In the genomic region with DNA sequence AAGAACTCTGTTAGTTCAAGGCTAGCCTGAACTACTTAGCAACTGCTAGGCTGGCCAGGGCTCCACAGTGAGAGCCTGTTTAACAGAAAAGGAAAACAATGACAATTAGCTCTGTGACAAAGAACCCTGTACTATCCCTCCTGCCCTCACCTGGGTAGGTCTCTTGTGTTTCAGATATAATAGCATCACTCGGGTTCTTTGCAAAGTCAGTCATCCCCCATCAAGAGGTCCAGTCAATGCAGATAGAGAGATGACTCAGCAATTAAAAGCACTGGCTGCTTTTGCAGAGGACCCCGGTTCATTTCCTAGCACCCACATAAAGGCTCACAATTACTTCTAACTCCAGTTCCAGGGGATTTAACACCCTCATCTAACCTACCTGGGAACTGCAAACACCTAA, we compare ENCODE assay signal across 26 mouse cellular contexts.
DNase-seq lines count a peak whose midpoint lies in the region; TF ChIP-seq lines count a peak whose summit lies in the region.
"Had no signal": no experiment of that assay in that cellular context is flagged by ENCODE, and none has a peak within 500 bp of the region (broad histone marks: within the 10 kb centered on the region; RNA-seq: fewer than 3 reads in every experiment).

No protein-coding gene starts in this region.

- H3K9ac ChIP-seq in CH12.LX (ENCODE audit: insufficient read depth, low read depth) (no peak overlapping the region), ES-E14 (ENCODE audit: insufficient read depth, low read depth, low read length, poor library complexity, severe bottlenecking) (peak overlapping the region; percentile 51; the same call in 1 of the 2 replicates)
- H3K9ac ChIP-seq: embryonic facial prominence, embryonic 13.5 days; forebrain, postnatal 0 days; heart, embryonic 13.5 days; hindbrain, embryonic 14.5 days had no signal

- H3K36me3 ChIP-seq in CH12.LX (replicated peaks in 1 of 2; ENCODE audit: control insufficient read depth in 1 of 2, insufficient read depth in 1 of 2, low read length in 1 of 2) (no peaks in the 10 kb centered on the region), E14TG2a.4 (ENCODE audit: insufficient read depth, low read length) (peaks cover 83% of the 10 kb centered on the region), ES-E14 (ENCODE audit: control insufficient read depth, insufficient read depth, low read length, poor library complexity, severe bottlenecking) (peaks cover 22% of the 10 kb centered on the region; the same call in 1 of the 2 replicates)
- H3K36me3 ChIP-seq: G1E had no signal

- TF ChIP-seq CTCF in CH12.LX (conservative IDR thresholded peaks at IDR 0.05 in 1 of 2, IDR thresholded peaks at IDR 0.05 in 1 of 2; ENCODE audit: low read depth in 2 of 2, low read length in 2 of 2) (no peak), E14TG2a.4 (conservative IDR thresholded peaks at IDR 0.05; ENCODE audit: low read length) (no peak)

- H3K27ac ChIP-seq in CH12.LX (ENCODE audit: insufficient read depth, low read depth) (no peak overlapping the region), ES-E14 (ENCODE audit: insufficient read depth, low read depth, low read length, poor library complexity, severe bottlenecking) (peak overlapping the region; percentile 90)
- H3K27ac ChIP-seq: embryonic facial prominence, embryonic 10.5 days; embryonic facial prominence, embryonic 13.5 days; gastrocnemius, adult 2 months; heart, adult 2 months; hindbrain, embryonic 14.5 days; hindbrain, postnatal 0 days had no signal

- dilution Hi-C loops in CH12.LX (cut with MboI; ENCODE audit: extremely low pct_ligation_motif_present, extremely low pct_unique_long_range_greater_than_20kb, low sequenced_read_pairs) = no loop called here

- H3K79me2 ChIP-seq in CH12.LX (replicated peaks; ENCODE audit: control insufficient read depth, extremely low read depth, insufficient read depth, poor library complexity, severe bottlenecking) = no peaks in the 10 kb centered on the region

- no peak for TF ChIP-seq RAD21 in CH12.LX (IDR thresholded peaks at IDR 0.05; ENCODE audit: low read depth, low read length)

- no peak for TF ChIP-seq EP300 in CH12.LX (IDR thresholded peaks at IDR 0.05; ENCODE audit: low read length)

- DNase-seq in CH12.LX (ENCODE audit: extremely low read depth) = no peak
- no peak for DNase-seq in ES-E14 (ENCODE audit: low read depth, low spot score)
- DNase-seq in lung, postnatal 4 days = no peak
- no peak for DNase-seq in lung, adult 18-20 months
- DNase-seq in Muller cell, postnatal 12 days (ENCODE audit: inconsistent ontology term) = no peak
- DNase-seq: adrenal gland, adult 8-10 months; adrenal gland, postnatal 25 days; cerebellum, adult 11-12 months; cerebellum, adult 8-10 months; cerebellum, postnatal 36 days; embryo, embryonic 11 days; gastrocnemius, adult 2 months; gastrocnemius, postnatal 14 days; heart, adult 2 months; heart, postnatal 14 days; heart, postnatal 4 days had no signal

- TF ChIP-seq POLR2A in CH12.LX (IDR thresholded peaks at IDR 0.05; ENCODE audit: low read depth, low read length) = no peak

- H3K4me1 ChIP-seq in CH12.LX (ENCODE audit: control insufficient read depth in 1 of 2, insufficient read depth in 2 of 2) = peaks cover 0 to 15% of the 10 kb centered on the region in 2 experiments; a peak in 2 of 4 replicates
- peaks cover 99% of the 10 kb centered on the region for H3K4me1 ChIP-seq in E14TG2a.4 (replicated peaks; ENCODE audit: low read depth, low read length)
- H3K4me1 ChIP-seq in ES-E14 (ENCODE audit: control insufficient read depth in 2 of 2, insufficient read depth in 2 of 2, low read length in 2 of 2, poor library complexity in 1 of 2) = peaks cover 31 to 48% of the 10 kb centered on the region in 2 experiments

- H3K9me3 ChIP-seq in CH12.LX (replicated peaks; ENCODE audit: low read length) (no peaks in the 10 kb centered on the region), E14TG2a.4 (ENCODE audit: low read length) (no peaks in the 10 kb centered on the region), ES-E14 (ENCODE audit: control insufficient read depth, insufficient read depth, low read depth, low read length) (no peaks in the 10 kb centered on the region)
- H3K9me3 ChIP-seq: embryonic facial prominence, embryonic 10.5 days; embryonic facial prominence, embryonic 13.5 days; heart, embryonic 10.5 days; heart, embryonic 13.5 days had no signal

- H3K27me3 ChIP-seq in CH12.LX (replicated peaks) (no peaks in the 10 kb centered on the region), E14TG2a.4 (ENCODE audit: insufficient read depth, low read length) (no peaks in the 10 kb centered on the region)
- H3K27me3 ChIP-seq: embryonic facial prominence, embryonic 13.5 days; heart, embryonic 13.5 days had no signal

- H3K4me3 ChIP-seq in CH12.LX (replicated peaks in 1 of 3; ENCODE audit: low read depth in 2 of 3, low read length in 2 of 3, poor library complexity in 1 of 3) (no peak overlapping the region), E14TG2a.4 (replicated peaks; ENCODE audit: low read length) (peak overlapping the region; percentile 20), ES-E14 (ENCODE audit: insufficient read depth in 1 of 2, low read depth in 1 of 2, low read length in 2 of 2, poor library complexity in 1 of 2, severe bottlenecking in 1 of 2) (no peak overlapping the region)
- H3K4me3 ChIP-seq: embryonic facial prominence, embryonic 10.5 days; embryonic facial prominence, embryonic 13.5 days; erythroblast, embryonic 14.5 days; gastrocnemius, adult 2 months; heart, adult 2 months; heart, embryonic 10.5 days; heart, embryonic 13.5 days had no signal

- in situ Hi-C loops in CH12.LX (cut with MboI; ENCODE audit: low pct_ligation_motif_present, low pct_unique_long_range_greater_than_20kb, low sequenced_read_pairs) (no loop called here), ES-E14 (cut with MboI; ENCODE audit: low sequenced_read_pairs in 2 of 2, unreplicated experiment in 2 of 2) (no loop called here)

- H3K4me2 ChIP-seq in CH12.LX (ENCODE audit: insufficient read depth, low read depth, poor library complexity, severe bottlenecking) = no peak overlapping the region
- H3K4me2 ChIP-seq: embryonic facial prominence, embryonic 13.5 days; heart, embryonic 13.5 days; hindbrain, embryonic 14.5 days had no signal

TF ChIP-seq in CH12.LX, 34 proteins besides CTCF, POLR2A, EP300 and RAD21:
- TF ChIP-seq MAFK (IDR thresholded peaks at IDR 0.05; ENCODE audit: insufficient replicate concordance, low read length) (0 out of 2 replicates have a peak, but pooled peaks have one; percentile 10), USF2 (conservative IDR thresholded peaks at IDR 0.05; ENCODE audit: low read depth, low read length) (no peak), USF1 (IDR thresholded peaks at IDR 0.05; ENCODE audit: low read depth, low read length) (no peak)

TF ChIP-seq in ES-E14, 5 proteins besides CTCF, POLR2A, EP300 and RAD21:
- peak; percentile 96 for TF ChIP-seq MAFK (IDR thresholded peaks at IDR 0.05; ENCODE audit: insufficient read depth, low read depth, low read length)
- no peak for TF ChIP-seq CHD2 (IDR thresholded peaks at IDR 0.05; ENCODE audit: low read depth, low read length)
